Mouse (Mus musculus) liver, adult 2 months (tissue): Measurements from ENCODE around the gene Olfr575. TPM values are rescaled to one million over a fixed set of nuclear protein-coding genes. Genes with fewer than 3 reads are reported as not detected.

Experiments
- DNase-seq: peaks from one replicate; pipeline ENCODE4 v3.0.0-alpha.2; 2011; ENCODE audit warnings: low read depth, low spot score; ENCODE audit errors: extremely low read depth
- H3K27ac ChIP-seq: fragments of 200-500 bp; replicated peaks from 2 replicates; pipeline ENCODE4 v1.5.1; 2012; ENCODE audit warnings: low read depth, mild to moderate bottlenecking, control low read depth, inconsistent platforms, low read length; ENCODE audit not compliant: insufficient read depth
- H3K27me3 ChIP-seq: fragments of 200-500 bp; 2 replicates; pipeline ENCODE4 v1.6.1; 2012; ENCODE audit warnings: mild to moderate bottlenecking, moderate library complexity, low read length, inconsistent platforms; ENCODE audit not compliant: control insufficient read depth, insufficient read depth
- H3K36me3 ChIP-seq: fragments of 200-500 bp; 2 replicates; pipeline ENCODE4 v1.6.1; 2012; ENCODE audit warnings: low read length, inconsistent platforms; ENCODE audit not compliant: control insufficient read depth, insufficient read depth
- H3K4me1 ChIP-seq: fragments of 200-500 bp; 2 replicates; pipeline ENCODE4 v1.6.1; 2011; ENCODE audit warnings: low read length; ENCODE audit not compliant: control insufficient read depth, insufficient read depth
- H3K4me3 ChIP-seq: fragments of 200-500 bp; 2 replicates; pipeline ENCODE4 v1.5.1; 2011; ENCODE audit warnings: low read depth, mild to moderate bottlenecking, control low read depth, low read length, moderate library complexity; ENCODE audit not compliant: insufficient read depth
- H3K79me2 ChIP-seq: fragments of 200-500 bp; 2 replicates; pipeline ENCODE4 v1.6.1; 2012; ENCODE audit warnings: inconsistent platforms, mild to moderate bottlenecking, low read length, moderate library complexity; ENCODE audit not compliant: control insufficient read depth, insufficient read depth
- H3K9ac ChIP-seq: fragments of 200-500 bp; 2 replicates; pipeline ENCODE4 v1.6.1; 2012; ENCODE audit warnings: low read depth, mild to moderate bottlenecking, control low read depth, inconsistent platforms, low read length
- CTCF ChIP-seq: fragments of 200-500 bp; IDR thresholded peaks from 2 replicates; pipeline ENCODE4 v1.5.1; 2011; ENCODE audit warnings: low read depth, low read length, control low read depth
- POLR2A ChIP-seq: fragments of 200-500 bp; IDR thresholded peaks from 2 replicates; pipeline ENCODE4 v1.6.1; 2011; ENCODE audit warnings: low read length, control low read depth; ENCODE audit not compliant: insufficient read depth; ENCODE audit errors: extremely low read depth
- WGBS: fragments of 180-500 bp; shearing (Covaris S2); methylation state at CpG from one replicate; pipeline ENCODE4 v1.1.7; 2018; 5-methylcytosine and 5-hydroxymethylcytosine counted together
- polyA plus RNA-seq: library from polyadenylated mRNA; depleted of rRNA; stranded (reverse); fragments of >200 nt; gene quantifications from 2 replicates; pipeline ENCODE4 v1.2.3, GENCODE M21; 2012; rRNA removed
- total RNA-seq: library from RNA; depleted of rRNA; stranded (reverse); fragments of >200 nt; gene quantifications from 2 replicates; pipeline ENCODE4 v1.2.3, GENCODE M21; 2014; rRNA removed

The Olfr575 gene
- total RNA-seq (not detected in 2 replicates), polyA plus RNA-seq (not detected in 2 replicates)

DNA sequence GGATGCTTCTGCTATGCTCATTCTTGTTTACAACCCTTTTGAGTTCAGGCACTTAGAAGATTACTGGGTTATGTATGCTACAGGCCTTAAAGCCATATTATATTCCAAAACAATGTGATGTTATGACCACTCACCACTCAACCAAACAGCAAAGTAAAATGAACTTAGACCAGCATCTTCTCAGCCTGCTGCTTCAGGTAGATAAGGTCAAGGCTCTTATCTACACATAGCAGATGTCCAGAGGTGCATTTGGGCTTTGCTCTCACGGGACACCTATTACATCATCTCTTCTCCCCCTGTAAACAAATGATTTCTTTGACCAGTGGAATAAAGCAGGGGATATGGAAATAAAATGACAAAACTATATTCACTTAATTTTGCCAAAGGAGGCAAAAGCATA lies at the start of gene Olfr575:
TSS of gene Olfr575 (minus strand) at position 183 of the 400 bp plus-strand sequence.
- no peak for DNase-seq
- Histone ChIP-seq H3K36me3 (no peaks in the 10 kb centered on the region), H3K79me2 (no peaks in the 10 kb centered on the region), H3K9ac (no peak within 1 kb of the TSS), H3K4me1 (no peaks in the 10 kb centered on the region), H3K27me3 (no peaks in the 10 kb centered on the region), H3K27ac (no peak within 1 kb of the TSS), H3K4me3 (no peak within 1 kb of the TSS)
- WGBS = 11% methylated on average over 1 of the region's 1 CpGs
- TF ChIP-seq POLR2A (no peak), CTCF (no peak)

DNA sequence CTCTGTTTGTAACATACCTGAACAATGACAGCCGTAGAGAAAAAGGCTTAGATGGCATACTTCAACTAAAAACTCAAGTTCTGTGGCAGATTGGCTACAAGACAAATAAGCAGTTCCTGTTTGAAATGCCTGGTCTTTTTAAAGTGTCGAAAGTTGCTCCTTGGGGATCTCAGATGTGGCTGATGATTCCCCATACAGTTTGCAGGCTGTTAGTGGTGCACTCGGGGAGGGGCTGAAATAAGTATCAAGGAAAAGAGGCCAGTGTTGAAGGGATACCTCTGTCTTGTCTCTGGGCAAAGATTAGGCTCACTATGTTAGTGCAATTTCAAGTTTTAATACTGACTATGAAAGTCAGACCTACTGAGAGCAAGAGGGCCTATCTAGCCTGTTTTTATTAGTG lies 30.6 kb upstream of the Olfr575 start, which contains the start of gene Olfr578:
TSS of gene Olfr578 (minus strand) at position 101 of the 400 bp plus-strand sequence.
- H3K4me1 ChIP-seq = no peaks in the 10 kb centered on the region
- H3K27me3 ChIP-seq = no peaks in the 10 kb centered on the region
- DNase-seq = no peak
- H3K27ac ChIP-seq = no peak within 1 kb of the TSS
- no peak for TF ChIP-seq CTCF
- TF ChIP-seq POLR2A = no peak
- no peak within 1 kb of the TSS for H3K4me3 ChIP-seq
- no peaks in the 10 kb centered on the region for H3K36me3 ChIP-seq
- WGBS = 57% methylated on average over 3 of the region's 3 CpGs
- H3K9ac ChIP-seq = no peak within 1 kb of the TSS
- no peaks in the 10 kb centered on the region for H3K79me2 ChIP-seq

DNA sequence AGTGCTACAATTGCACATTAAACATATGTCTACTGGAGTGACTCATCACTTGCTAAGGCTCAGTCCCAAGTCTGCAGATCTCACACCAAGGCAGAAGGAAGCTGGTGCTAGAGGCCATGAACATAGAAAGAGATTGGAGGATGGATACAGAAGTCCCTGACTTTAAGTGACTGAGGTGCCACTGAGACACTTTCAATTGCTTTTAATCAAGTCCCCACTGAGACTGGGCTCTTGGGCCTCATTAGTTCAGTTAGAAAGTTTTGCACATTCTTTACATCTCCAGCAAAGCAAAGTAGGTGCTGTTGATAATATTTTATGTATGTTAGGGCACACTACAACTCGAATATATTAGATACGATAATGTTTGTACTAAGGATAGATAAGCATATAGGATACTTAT lies 17.3 kb upstream of the Olfr575 start, which contains the start of gene Olfr577:
TSS of gene Olfr577 (minus strand) at position 101 of the 400 bp plus-strand sequence.
- 80% methylated on average over 2 of the region's 2 CpGs for whole genome bisulfite sequencing
- H3K4me3 ChIP-seq = no peak within 1 kb of the TSS
- no peak within 1 kb of the TSS for H3K9ac ChIP-seq
- TF ChIP-seq POLR2A (no peak), CTCF (no peak)
- H3K79me2 ChIP-seq = no peaks in the 10 kb centered on the region
- H3K27ac ChIP-seq = no peak within 1 kb of the TSS
- H3K27me3 ChIP-seq = no peaks in the 10 kb centered on the region
- no peaks in the 10 kb centered on the region for H3K4me1 ChIP-seq
- DNase-seq = no peak
- H3K36me3 ChIP-seq = no peaks in the 10 kb centered on the region

DNA sequence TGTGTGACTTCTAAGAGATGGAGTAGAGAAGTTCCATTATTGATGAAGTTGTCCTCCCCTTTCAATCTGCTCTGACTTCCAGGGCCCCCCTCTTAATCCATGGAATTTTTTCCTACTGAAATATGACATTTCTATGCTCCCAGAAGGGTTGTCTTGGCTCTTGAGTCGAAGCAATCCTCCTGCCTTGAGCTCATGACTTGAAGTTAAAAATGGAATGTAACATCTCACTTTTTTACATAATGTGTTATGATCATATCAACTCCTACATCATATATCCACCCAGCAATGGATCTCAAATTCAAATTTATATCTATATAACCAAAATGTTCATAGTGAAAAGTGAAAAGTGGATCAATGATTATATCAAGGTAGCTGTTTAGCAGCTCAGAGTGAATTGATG lies 15.8 kb upstream of the Olfr575 start:
- Histone ChIP-seq H3K79me2 (no peaks in the 10 kb centered on the region), H3K27ac (no peak overlapping the region), H3K4me3 (no peak overlapping the region), H3K36me3 (no peaks in the 10 kb centered on the region), H3K9ac (no peak overlapping the region), H3K27me3 (no peaks in the 10 kb centered on the region), H3K4me1 (no peaks in the 10 kb centered on the region)
- TF ChIP-seq POLR2A (no peak), CTCF (no peak)
- 47% methylated on average over 1 of the region's 1 CpGs for WGBS
- DNase-seq = no peak

DNA sequence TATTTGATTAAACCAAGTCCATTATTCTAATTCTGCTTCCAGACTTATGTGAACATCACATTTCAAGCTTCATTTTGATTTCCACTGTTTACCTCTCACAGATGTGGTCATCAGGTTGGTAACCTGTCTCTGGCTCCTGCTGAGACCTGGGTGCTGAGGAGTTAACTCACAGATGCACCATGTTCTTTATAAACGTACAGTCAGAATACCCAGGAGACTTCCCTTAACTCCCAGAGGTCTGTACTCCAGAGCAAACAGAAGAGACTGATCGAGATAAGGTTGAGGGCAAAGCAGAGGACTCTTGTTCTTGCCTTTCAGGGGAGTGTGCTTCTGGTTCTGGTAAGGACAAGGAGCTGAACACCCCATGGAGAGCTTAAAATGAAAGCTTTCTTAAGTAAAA lies 3.8 kb upstream of the Olfr575 start, which contains the start of gene Olfr576:
TSS of gene Olfr576 (plus strand) at position 301 of the 400 bp plus-strand sequence.
- Histone ChIP-seq H3K27me3 (no peaks in the 10 kb centered on the region), H3K27ac (no peak within 1 kb of the TSS), H3K9ac (no peak within 1 kb of the TSS), H3K36me3 (no peaks in the 10 kb centered on the region), H3K79me2 (no peaks in the 10 kb centered on the region), H3K4me1 (no peaks in the 10 kb centered on the region), H3K4me3 (no peak within 1 kb of the TSS)
- TF ChIP-seq CTCF (no peak), POLR2A (no peak)
- no peak for DNase-seq
- WGBS = 18% methylated on average over 2 of the region's 2 CpGs

DNA sequence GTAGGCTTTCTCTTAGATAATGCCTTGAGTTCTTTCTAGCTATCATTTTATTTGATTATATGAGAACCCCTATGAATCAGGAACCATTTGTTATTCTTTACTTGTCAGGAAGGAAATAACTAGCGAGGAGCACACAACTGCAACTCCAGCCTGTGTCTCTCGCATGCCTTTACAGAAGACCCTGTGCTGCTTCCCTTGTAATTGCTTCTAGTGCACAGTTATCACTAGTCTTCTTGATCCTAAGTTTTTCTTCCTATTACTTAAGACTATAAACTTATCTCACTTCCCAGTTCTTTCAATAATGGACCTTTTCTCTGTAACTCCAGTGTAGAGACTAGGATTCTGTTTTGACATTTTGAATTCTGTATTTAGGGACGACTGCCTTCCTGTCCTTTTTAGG lies 438 bp downstream of the Olfr575 start:
- Histone ChIP-seq H3K9ac (no peak overlapping the region), H3K27ac (no peak overlapping the region)
- 77% methylated on average over 3 of the region's 3 CpGs for WGBS

More for the DNA sequence above, 438 bp downstream of the Olfr575 start:
- no peak for DNase-seq
- Histone ChIP-seq H3K79me2 (no peaks in the 10 kb centered on the region), H3K4me1 (no peaks in the 10 kb centered on the region), H3K4me3 (no peak overlapping the region), H3K27me3 (no peaks in the 10 kb centered on the region), H3K36me3 (no peaks in the 10 kb centered on the region)
- TF ChIP-seq POLR2A (no peak), CTCF (no peak)
